Mouse (Mus musculus) liver, embryonic 11.5 days (tissue): ENCODE data around the gene Kiss1r. TPM values are rescaled to one million over a fixed set of nuclear protein-coding genes. Genes with fewer than 3 reads are reported as not detected.

ENCODE experiments used
- ATAC-seq: fragments of 200-750 bp; cut with Nextera tagmentation; replicated peaks from 2 replicates; pipeline ENCODE4 v1.8.0; 2017; ENCODE audit warnings: moderate number of reproducible peaks, mild to moderate bottlenecking, moderate TSS enrichment, moderate library complexity; ENCODE audit not compliant: low FRiP score
- DNase-seq: peaks from one replicate; pipeline ENCODE4 v3.0.0-alpha.2; 2017; ENCODE audit warnings: low spot score
- H3K27ac ChIP-seq: fragments of 300-500 bp; sonication (generic); 2 replicates; pipeline ENCODE4 v1.5.1; 2014; ENCODE audit warnings: mild to moderate bottlenecking, low read depth, low read length, control low read depth
- H3K27me3 ChIP-seq: fragments of 300-500 bp; sonication (generic); replicated peaks from 2 replicates; pipeline ENCODE4 v1.6.1; 2014; ENCODE audit warnings: low read length, mixed read lengths; ENCODE audit not compliant: control insufficient read depth, insufficient read depth
- H3K36me3 ChIP-seq: fragments of 300-500 bp; sonication (generic); 2 replicates; pipeline ENCODE4 v1.6.1; 2014; ENCODE audit warnings: mild to moderate bottlenecking, low read length, moderate library complexity, mixed read lengths; ENCODE audit not compliant: control insufficient read depth, insufficient read depth
- H3K4me1 ChIP-seq: fragments of 300-500 bp; sonication (generic); replicated peaks from 2 replicates; pipeline ENCODE4 v1.6.1; 2014; ENCODE audit warnings: low read length, mixed read lengths; ENCODE audit not compliant: control insufficient read depth, insufficient read depth
- H3K4me2 ChIP-seq: fragments of 300-500 bp; sonication (generic); 2 replicates; pipeline ENCODE4 v1.6.1; 2014; ENCODE audit warnings: mild to moderate bottlenecking, control low read depth, moderate library complexity
- H3K4me3 ChIP-seq: fragments of 300-500 bp; sonication (generic); 2 replicates; pipeline ENCODE4 v1.5.1; 2014; ENCODE audit warnings: low read depth, low read length, control low read depth
- H3K9ac ChIP-seq: fragments of 300-500 bp; sonication (generic); 2 replicates; pipeline ENCODE4 v1.6.1; 2014; ENCODE audit warnings: low read depth, low read length, control low read depth
- H3K9me3 ChIP-seq: fragments of 300-500 bp; sonication (generic); 2 replicates; pipeline ENCODE4 v1.6.1; 2016; ENCODE audit warnings: low read length, inconsistent platforms, mixed read lengths; ENCODE audit not compliant: control insufficient read depth
- WGBS: fragments of 180-500 bp; shearing (Covaris S2); extraction: QIAGEN DNeasy Blood & Tissue Kit; methylation state at CpG from one replicate; pipeline ENCODE4 v1.1.7; 2014; 5-methylcytosine and 5-hydroxymethylcytosine counted together
- polyA plus RNA-seq: library from polyadenylated mRNA; unstranded; fragments of >200 nt; fragmentation: Nextera tagmentation; extraction: Ambion mirVana; gene quantifications from 2 replicates; pipeline ENCODE4 v1.2.1, GENCODE M21; 2014

Kiss1r gene
- polyA plus RNA-seq, 1 experiment from 2014 or later: 0.66 TPM

GRCm38 (mm10) chr10:79929967-79930825, 13.4 kb downstream of the Kiss1r start:
- H3K4me3 ChIP-seq: peak overlapping the region; percentile 6; the same call in 1 of the 2 replicates

GRCm38 (mm10) chr10:79930826-79931186, 14.0 kb downstream of the Kiss1r start:
- H3K4me1 ChIP-seq: peaks cover 60% of the 10 kb centered on the region
- 90% methylated on average over 16 of the region's 16 CpGs for WGBS
- peaks cover 20% of the 10 kb centered on the region for H3K36me3 ChIP-seq
- H3K9me3 ChIP-seq: no peaks in the 10 kb centered on the region
- DNase-seq: no peak
- H3K27me3 ChIP-seq: no peaks in the 10 kb centered on the region
- no peak overlapping the region for H3K4me2 ChIP-seq
- ATAC-seq: no peak
- H3K4me3 ChIP-seq: 0 out of 2 replicates have a peak overlapping the region, but pooled peaks have one; percentile 5
- no peak overlapping the region for H3K9ac ChIP-seq
- H3K27ac ChIP-seq: no peak overlapping the region

More at GRCm38 (mm10) chr10:79929967-79930825, 13.4 kb downstream of the Kiss1r start:
- H3K36me3 ChIP-seq: peaks cover 17% of the 10 kb centered on the region
- ATAC-seq: no peak
- no peaks in the 10 kb centered on the region for H3K27me3 ChIP-seq
- peak overlapping the region; percentile 97 for H3K27ac ChIP-seq
- no peak for DNase-seq
- peak overlapping the region; percentile 98 for H3K4me2 ChIP-seq
- H3K4me1 ChIP-seq: peaks cover 57% of the 10 kb centered on the region
- 87% methylated on average over 18 of the region's 18 CpGs for WGBS
- H3K9ac ChIP-seq: no peak overlapping the region
- H3K9me3 ChIP-seq: no peaks in the 10 kb centered on the region

GRCm38 (mm10) chr10:79931797-79932196, 15.0 kb downstream of the Kiss1r start:
- no peak overlapping the region for H3K9ac ChIP-seq
- no peak for ATAC-seq
- peaks cover 23% of the 10 kb centered on the region for H3K36me3 ChIP-seq

GRCm38 (mm10) chr10:79932736-79933135, 16.0 kb downstream of the Kiss1r start:
- Histone ChIP-seq H3K36me3 (peaks cover 23% of the 10 kb centered on the region), H3K9me3 (no peaks in the 10 kb centered on the region), H3K4me3 (no peak overlapping the region), H3K9ac (peak overlapping the region; percentile 35; the same call in 1 of the 2 replicates), H3K4me1 (peaks cover 67% of the 10 kb centered on the region), H3K27me3 (no peaks in the 10 kb centered on the region), H3K4me2 (peak overlapping the region; percentile 31), H3K27ac (0 out of 2 replicates have a peak overlapping the region, but pooled peaks have one; percentile 39)
- no peak for ATAC-seq
- WGBS: 50% methylated on average over 8 of the region's 8 CpGs
- no peak for DNase-seq

More at GRCm38 (mm10) chr10:79931797-79932196, 15.0 kb downstream of the Kiss1r start:
- Histone ChIP-seq H3K4me2 (peak overlapping the region; percentile 25; the same call in 1 of the 2 replicates), H3K9me3 (no peaks in the 10 kb centered on the region), H3K27ac (0 out of 2 replicates have a peak overlapping the region, but pooled peaks have one; percentile 11), H3K27me3 (no peaks in the 10 kb centered on the region), H3K4me1 (peaks cover 59% of the 10 kb centered on the region), H3K4me3 (no peak overlapping the region)
- 76% methylated on average over 9 of the region's 9 CpGs for WGBS
- DNase-seq: no peak

GRCm38 (mm10) chr10:79933145-79933679, 16.4 kb downstream of the Kiss1r start:
- Histone ChIP-seq H3K27me3 (no peaks in the 10 kb centered on the region), H3K27ac (0 out of 2 replicates have a peak overlapping the region, but pooled peaks have one; percentile 39), H3K4me2 (no peak overlapping the region), H3K36me3 (peaks cover 23% of the 10 kb centered on the region), H3K4me3 (no peak overlapping the region), H3K4me1 (peaks cover 72% of the 10 kb centered on the region), H3K9ac (0 out of 2 replicates have a peak overlapping the region, but pooled peaks have one; percentile 5), H3K9me3 (no peaks in the 10 kb centered on the region)
- DNase-seq: no peak
- ATAC-seq: no peak
- WGBS: 69% methylated on average over 9 of the region's 9 CpGs

- ATAC-seq (no peak), DNase-seq (no peak)
- 79% methylated on average over 6 of the region's 6 CpGs for WGBS
- Histone ChIP-seq H3K36me3 (peaks cover 25% of the 10 kb centered on the region), H3K27ac (no peak overlapping the region), H3K4me2 (no peak overlapping the region), H3K27me3 (no peaks in the 10 kb centered on the region), H3K9me3 (no peaks in the 10 kb centered on the region), H3K9ac (no peak overlapping the region), H3K4me1 (peaks cover 77% of the 10 kb centered on the region), H3K4me3 (no peak overlapping the region)
Measured at GRCm38 (mm10) chr10:79933861-79934260, 17.1 kb downstream of the Kiss1r start.

- Histone ChIP-seq H3K9ac (no peak overlapping the region), H3K4me1 (peaks cover 76% of the 10 kb centered on the region), H3K36me3 (peaks cover 25% of the 10 kb centered on the region), H3K27me3 (no peaks in the 10 kb centered on the region), H3K4me2 (no peak overlapping the region), H3K9me3 (no peaks in the 10 kb centered on the region), H3K4me3 (no peak overlapping the region), H3K27ac (no peak overlapping the region)
- DNase-seq (no peak), ATAC-seq (no peak)
- WGBS: 74% methylated on average over 13 of the region's 13 CpGs
Measured at GRCm38 (mm10) chr10:79934272-79934721, 17.5 kb downstream of the Kiss1r start.

- H3K9ac ChIP-seq: no peak overlapping the region
- ATAC-seq: no peak
- 90% methylated on average over 16 of the region's 16 CpGs for WGBS
- no peak overlapping the region for H3K4me2 ChIP-seq
- peaks cover 76% of the 10 kb centered on the region for H3K4me1 ChIP-seq
- H3K27ac ChIP-seq: peak overlapping the region; percentile 21; the same call in 1 of the 2 replicates
- H3K9me3 ChIP-seq: no peaks in the 10 kb centered on the region
- DNase-seq: no peak
- H3K27me3 ChIP-seq: no peaks in the 10 kb centered on the region
- H3K36me3 ChIP-seq: peaks cover 25% of the 10 kb centered on the region
- no peak overlapping the region for H3K4me3 ChIP-seq
Measured at GRCm38 (mm10) chr10:79934794-79935569, 18.2 kb downstream of the Kiss1r start.
